Mouse (Mus musculus) stomach, embryonic 16.5 days (tissue): ENCODE measurements around the gene Tmem190. TPM values are rescaled to one million over a fixed set of nuclear protein-coding genes. Genes with fewer than 3 reads are reported as not detected.
"Not testable (repeated sequence)": the region's sequence is repeated elsewhere in the genome, so short reads cannot be mapped to it uniquely, and the experiment has no call there.

ENCODE experiments used
- ATAC-seq: fragments of 200-750 bp; cut with Nextera tagmentation; 2 replicates; pipeline ENCODE4 v1.8.0; 2017; ENCODE audit warnings: moderate number of reproducible peaks, moderate TSS enrichment; ENCODE audit not compliant: insufficient read depth, low FRiP score
- H3K27ac ChIP-seq: fragments of 300-500 bp; sonication (generic); 2 replicates; pipeline ENCODE4 v1.5.1; 2014; ENCODE audit warnings: low read length
- H3K27me3 ChIP-seq: fragments of 300-500 bp; sonication (generic); 2 replicates; pipeline ENCODE4 v1.6.1; 2014; ENCODE audit warnings: low read length, control low read depth, mixed read lengths; ENCODE audit not compliant: control insufficient read depth, insufficient read depth
- H3K36me3 ChIP-seq: fragments of 300-500 bp; sonication (generic); 2 replicates; pipeline ENCODE4 v1.6.1; 2014; ENCODE audit warnings: low read length; ENCODE audit not compliant: control insufficient read depth, insufficient read depth
- H3K4me1 ChIP-seq: fragments of 300-500 bp; sonication (generic); 2 replicates; pipeline ENCODE4 v1.6.1; 2014; ENCODE audit warnings: low read length, control low read depth, mixed read lengths; ENCODE audit not compliant: control insufficient read depth, insufficient read depth
- H3K4me2 ChIP-seq: fragments of 300-500 bp; sonication (generic); 2 replicates; pipeline ENCODE4 v1.6.1; 2014; ENCODE audit warnings: low read depth, low read length, mixed read lengths
- H3K4me3 ChIP-seq: fragments of 300-500 bp; sonication (generic); replicated peaks from 2 replicates; pipeline ENCODE4 v1.5.1; 2014; ENCODE audit warnings: mild to moderate bottlenecking, low read length
- H3K9ac ChIP-seq: fragments of 300-500 bp; sonication (generic); 2 replicates; pipeline ENCODE4 v1.6.1; 2014; ENCODE audit warnings: low read length
- H3K9me3 ChIP-seq: fragments of 300-500 bp; sonication (generic); replicated peaks from 2 replicates; pipeline ENCODE4 v1.6.1; 2016; ENCODE audit warnings: low read length, control low read depth; ENCODE audit not compliant: control insufficient read depth
- WGBS: fragments of 180-500 bp; shearing (Covaris S2); extraction: QIAGEN DNeasy Blood & Tissue Kit; methylation state at CpG from one replicate; pipeline ENCODE4 v1.1.7; 2014; 5-methylcytosine and 5-hydroxymethylcytosine counted together
- polyA plus RNA-seq: library from polyadenylated mRNA; unstranded; fragments of >200 nt; fragmentation: Nextera tagmentation; extraction: Ambion mirVana; gene quantifications from 2 replicates; pipeline ENCODE4 v1.2.1, GENCODE M21; 2015

The Tmem190 gene
- polyA plus RNA-seq, 1 experiment from 2014 or later = 0.72 TPM

- Histone ChIP-seq H3K9me3 (no peaks in the 10 kb centered on the region), H3K4me3 (no peak overlapping the region), H3K9ac (no peak overlapping the region), H3K27me3 (peaks cover 6% of the 10 kb centered on the region), H3K27ac (no peak overlapping the region), H3K4me2 (no peak overlapping the region), H3K36me3 (no peaks in the 10 kb centered on the region), H3K4me1 (peaks cover 17% of the 10 kb centered on the region)
- WGBS = 76% methylated on average over 14 of the region's 14 CpGs
- ATAC-seq = no peak
These were observed 1.0 kb downstream of the Tmem190 start for GRCm38 (mm10) chr7:4783667-4784268.

- H3K4me2 ChIP-seq = peak overlapping the region; percentile 93
- H3K9me3 ChIP-seq = no peaks in the 10 kb centered on the region
- peak overlapping the region; percentile 72 for H3K4me3 ChIP-seq
- H3K36me3 ChIP-seq = no peaks in the 10 kb centered on the region
- H3K9ac ChIP-seq = peak overlapping the region; percentile 84
- peak; percentile 26; the same call in 1 of the 2 replicates for ATAC-seq
- no peaks in the 10 kb centered on the region for H3K27me3 ChIP-seq
- peak overlapping the region; percentile 89 for H3K27ac ChIP-seq
- peaks cover 8% of the 10 kb centered on the region for H3K4me1 ChIP-seq
- 2% methylated on average over 64 of the region's 64 CpGs for WGBS
These were observed 6.0 kb downstream of the Tmem190 start for GRCm38 (mm10) chr7:4788499-4789435.

GRCm38 (mm10) chr7:4789436-4789935 is 6.7 kb downstream of the Tmem190 start, which contains the start of gene Tmem238:
Gene Tmem238 (minus strand): TSS chr7:4789656.
- Histone ChIP-seq H3K4me2 (peak within 1 kb of the TSS; percentile 93), H3K36me3 (peaks cover 6% of the 10 kb centered on the region; the same call in 1 of the 2 replicates), H3K9ac (peak within 1 kb of the TSS; percentile 84), H3K27ac (peak within 1 kb of the TSS; percentile 89), H3K4me1 (peaks cover 15% of the 10 kb centered on the region), H3K4me3 (peak within 1 kb of the TSS; percentile 72), H3K27me3 (no peaks in the 10 kb centered on the region), H3K9me3 (no peaks in the 10 kb centered on the region)
- peak; percentile 70 for ATAC-seq
- WGBS = 7% methylated on average over 40 of the region's 40 CpGs

GRCm38 (mm10) chr7:4792278-4793212 is 9.8 kb downstream of the Tmem190 start, which contains the start of gene Rpl28:
Gene Rpl28 (plus strand): TSS chr7:4792874.
- ATAC-seq = peak; percentile 90
- peaks cover 21% of the 10 kb centered on the region for H3K4me1 ChIP-seq
- H3K4me3 ChIP-seq = peak within 1 kb of the TSS; percentile 96
- H3K27ac ChIP-seq = peak within 1 kb of the TSS; percentile 96
- H3K36me3 ChIP-seq = peaks cover 20% of the 10 kb centered on the region
- no peaks in the 10 kb centered on the region for H3K27me3 ChIP-seq
- no peaks in the 10 kb centered on the region for H3K9me3 ChIP-seq
- peak within 1 kb of the TSS; percentile 74 for H3K4me2 ChIP-seq
- peak within 1 kb of the TSS; percentile 99 for H3K9ac ChIP-seq
- WGBS = under 1% methylated on average over 54 of the region's 54 CpGs

- Histone ChIP-seq H3K4me2 (peak overlapping the region; percentile 74), H3K4me1 (peaks cover 20% of the 10 kb centered on the region), H3K27ac (peak overlapping the region; percentile 96), H3K36me3 (peaks cover 20% of the 10 kb centered on the region), H3K9ac (peak overlapping the region; percentile 99), H3K4me3 (peak overlapping the region; percentile 96)
- H3K27me3 ChIP-seq, ATAC-seq, H3K9me3 ChIP-seq: not testable (repeated sequence)
- WGBS = under 1% methylated on average over 31 of the region's 31 CpGs
These were observed 10.5 kb downstream of the Tmem190 start for GRCm38 (mm10) chr7:4793248-4793647.

- Histone ChIP-seq H3K4me2 (peak overlapping the region; percentile 74), H3K9me3 (no peaks in the 10 kb centered on the region), H3K4me1 (peaks cover 16% of the 10 kb centered on the region; the same call in 1 of the 2 replicates), H3K27me3 (no peaks in the 10 kb centered on the region), H3K36me3 (peaks cover 20% of the 10 kb centered on the region), H3K27ac (peak overlapping the region; percentile 96), H3K4me3 (peak overlapping the region; percentile 96), H3K9ac (peak overlapping the region; percentile 99)
- WGBS = 33% methylated on average over 4 of the region's 4 CpGs
- ATAC-seq = no peak
These were observed 10.9 kb downstream of the Tmem190 start for GRCm38 (mm10) chr7:4793674-4794073.

GRCm38 (mm10) chr7:4794631-4795168 is 12.0 kb downstream of the Tmem190 start:
- no peak overlapping the region for H3K27ac ChIP-seq
- ATAC-seq = no peak
- no peaks in the 10 kb centered on the region for H3K27me3 ChIP-seq
- peak overlapping the region; percentile 74; the same call in 1 of the 2 replicates for H3K4me2 ChIP-seq
- H3K4me1 ChIP-seq = peaks cover 16% of the 10 kb centered on the region; the same call in 1 of the 2 replicates
- no peaks in the 10 kb centered on the region for H3K9me3 ChIP-seq
- 70% methylated on average over 3 of the region's 3 CpGs for WGBS
- H3K4me3 ChIP-seq = no peak overlapping the region
- peaks cover 20% of the 10 kb centered on the region for H3K36me3 ChIP-seq
- no peak overlapping the region for H3K9ac ChIP-seq

- no peak overlapping the region for H3K9ac ChIP-seq
- no peak overlapping the region for H3K27ac ChIP-seq
- WGBS = 67% methylated on average over 7 of the region's 7 CpGs
- peaks cover 16% of the 10 kb centered on the region; the same call in 1 of the 2 replicates for H3K4me1 ChIP-seq
- no peak overlapping the region for H3K4me2 ChIP-seq
- ATAC-seq = no peak
- H3K36me3 ChIP-seq = peaks cover 20% of the 10 kb centered on the region
- no peak overlapping the region for H3K4me3 ChIP-seq
- H3K9me3 ChIP-seq = no peaks in the 10 kb centered on the region
- no peaks in the 10 kb centered on the region for H3K27me3 ChIP-seq
These were observed 13.2 kb downstream of the Tmem190 start for GRCm38 (mm10) chr7:4795767-4796433.
